In the genomic region with DNA sequence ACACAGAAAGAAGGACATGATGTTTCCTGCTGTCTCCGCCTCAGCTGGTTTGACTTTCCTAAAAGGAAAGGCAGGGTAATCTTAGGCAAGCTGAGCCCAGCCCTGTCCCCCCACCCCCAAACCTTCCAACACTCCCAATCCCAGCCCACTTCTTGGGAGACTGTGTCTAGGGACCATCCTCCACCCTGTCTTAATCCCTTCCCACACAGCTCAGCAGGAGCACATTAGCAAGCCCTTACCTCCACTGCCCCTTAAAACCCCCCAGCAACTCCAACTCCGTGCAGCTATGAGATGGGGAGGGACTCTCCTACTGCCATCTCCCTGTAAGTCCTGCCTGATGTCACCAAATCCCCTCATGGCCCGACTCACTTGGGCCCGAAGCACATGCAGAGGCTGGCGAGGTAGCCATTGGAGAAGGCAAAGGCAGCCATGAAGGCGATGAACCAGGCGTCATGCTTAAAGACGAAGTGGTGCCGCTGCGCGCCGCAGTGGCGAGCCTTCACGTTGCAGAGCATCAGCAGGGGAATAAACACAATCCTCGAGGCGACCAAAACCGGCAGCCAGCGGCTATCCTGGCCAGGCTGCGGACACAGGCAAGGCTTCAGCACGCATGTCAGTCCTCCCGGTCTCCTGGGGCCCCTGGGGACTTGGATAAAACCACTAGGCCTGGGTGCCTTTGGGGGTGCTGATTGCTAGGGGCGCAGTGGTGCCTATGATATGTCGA, we compare ENCODE assay signal across 9 mouse cellular contexts. TPM values are rescaled to one million over a fixed set of nuclear protein-coding genes. Genes with fewer than 3 reads are reported as not detected.
DNase-seq lines count a peak whose midpoint lies in the region; ATAC-seq and TF ChIP-seq lines count a peak whose summit lies in the region.
"Had no signal": no experiment of that assay in that cellular context is flagged by ENCODE, and none has a peak within 500 bp of the region (broad histone marks: within the 10 kb centered on the region; RNA-seq: fewer than 3 reads in every experiment).

No protein-coding gene starts in this region.

- ATAC-seq in forebrain, embryonic 12.5 days (ENCODE audit: low FRiP score) = no peak
- no peak for ATAC-seq in forebrain, embryonic 15.5 days (replicated peaks)
- no peak for ATAC-seq in limb, embryonic 15.5 days (ENCODE audit: insufficient number of reproducible peaks, low FRiP score, low TSS enrichment, low read depth)
- ATAC-seq in activated CD4-positive, CD25-positive, alpha-beta regulatory T cell, adult 4 months = no peak

- no peaks in the 10 kb centered on the region for H3K27me3 ChIP-seq in forebrain, embryonic 12.5 days
- H3K27me3 ChIP-seq in forebrain, embryonic 15.5 days = no peaks in the 10 kb centered on the region
- no peaks in the 10 kb centered on the region for H3K27me3 ChIP-seq in testis, adult 2 months (ENCODE audit: control insufficient read depth, insufficient read depth, low read length)
- H3K27me3 ChIP-seq in limb, embryonic 15.5 days = no peaks in the 10 kb centered on the region
- H3K27me3 ChIP-seq: CH12.LX had no signal

- 0 out of 2 replicates have a peak overlapping the region, but pooled peaks have one; percentile 31 for H3K27ac ChIP-seq in forebrain, embryonic 12.5 days
- H3K27ac ChIP-seq in forebrain, embryonic 15.5 days (replicated peaks) = no peak overlapping the region
- H3K27ac ChIP-seq in testis, adult 2 months (ENCODE audit: control insufficient read depth, insufficient read depth, low read depth, low read length) = peak overlapping the region; percentile 69; the same call in 1 of the 2 replicates
- H3K27ac ChIP-seq in limb, embryonic 15.5 days = peak overlapping the region; percentile 89

- TF ChIP-seq CTCF in testis, adult 2 months (IDR thresholded peaks at IDR 0.05; ENCODE audit: control insufficient read depth, insufficient read depth, insufficient replicate concordance, low read depth, low read length) = no peak

- TF ChIP-seq POLR2A in testis, adult 2 months (IDR thresholded peaks at IDR 0.05; ENCODE audit: control insufficient read depth, low read depth, low read length) = 0 out of 2 replicates have a peak, but pooled peaks have one; percentile 9

- H3K4me1 ChIP-seq in forebrain, embryonic 12.5 days = peaks cover 27% of the 10 kb centered on the region
- H3K4me1 ChIP-seq in forebrain, embryonic 15.5 days = peaks cover 12% of the 10 kb centered on the region
- H3K4me1 ChIP-seq in testis, adult 2 months (ENCODE audit: control insufficient read depth, insufficient read depth, low read length) = peaks cover 20% of the 10 kb centered on the region
- H3K4me1 ChIP-seq in limb, embryonic 15.5 days = peaks cover 46% of the 10 kb centered on the region

- H3K4me2 ChIP-seq in forebrain, embryonic 12.5 days = no peak overlapping the region
- no peak overlapping the region for H3K4me2 ChIP-seq in forebrain, embryonic 15.5 days (replicated peaks)
- no peak overlapping the region for H3K4me2 ChIP-seq in limb, embryonic 15.5 days

- 60% methylated on average over 23 of the region's 23 CpGs for WGBS in forebrain, embryonic 12.5 days
- WGBS in forebrain, embryonic 15.5 days = 63% methylated on average over 23 of the region's 23 CpGs
- WGBS in limb, embryonic 15.5 days = 78% methylated on average over 23 of the region's 23 CpGs

- H3K36me3 ChIP-seq in forebrain, embryonic 12.5 days (replicated peaks) = peaks cover 24% of the 10 kb centered on the region
- 0 out of 2 replicates have a peak, but pooled peaks cover 10% of the 10 kb centered on the region for H3K36me3 ChIP-seq in forebrain, embryonic 15.5 days
- no peaks in the 10 kb centered on the region for H3K36me3 ChIP-seq in testis, adult 2 months (ENCODE audit: control insufficient read depth, insufficient read depth, low read length)
- peaks cover 43% of the 10 kb centered on the region for H3K36me3 ChIP-seq in limb, embryonic 15.5 days

- no peaks in the 10 kb centered on the region; the same call in 1 of the 2 replicates for H3K9me3 ChIP-seq in forebrain, embryonic 12.5 days
- H3K9me3 ChIP-seq in forebrain, embryonic 15.5 days = no peaks in the 10 kb centered on the region
- H3K9me3 ChIP-seq in limb, embryonic 15.5 days = no peaks in the 10 kb centered on the region

- no peak for DNase-seq in testis, postnatal 10 days (ENCODE audit: low spot score)
- DNase-seq in ovary, postnatal 10 days (ENCODE audit: low spot score) = no peak
- DNase-seq in thymus, postnatal 36 days = no peak

- H3K4me3 ChIP-seq in forebrain, embryonic 12.5 days (replicated peaks) = no peak overlapping the region
- no peak overlapping the region for H3K4me3 ChIP-seq in forebrain, embryonic 15.5 days
- no peak overlapping the region for H3K4me3 ChIP-seq in testis, adult 2 months (ENCODE audit: control insufficient read depth, low read depth, low read length)
- no peak overlapping the region for H3K4me3 ChIP-seq in limb, embryonic 15.5 days

- H3K9ac ChIP-seq in forebrain, embryonic 12.5 days = no peak overlapping the region
- H3K9ac ChIP-seq in forebrain, embryonic 15.5 days (replicated peaks) = no peak overlapping the region
- no peak overlapping the region for H3K9ac ChIP-seq in limb, embryonic 15.5 days

RNA-seq across cellular contexts. Expression of gene Hsp90ab1, which starts 12.8 kb away (rescaled TPM):
- 1,580 and 1,603 TPM in 2 replicates for polyA plus RNA-seq in forebrain, embryonic 12.5 days (2016; fragmentation: Nextera tagmentation; extraction: Ambion mirVana)
- polyA plus RNA-seq in forebrain, embryonic 15.5 days (2015; fragmentation: Nextera tagmentation; extraction: Ambion mirVana) = 1,627 and 1,637 TPM in 2 replicates
- polyA plus RNA-seq in testis, adult 2 months (2012; rRNA removed) = 99.1 and 109 TPM in 2 replicates
- 1,467 and 1,497 TPM in 2 replicates for polyA plus RNA-seq in limb, embryonic 15.5 days (2015; fragmentation: Nextera tagmentation; extraction: Ambion mirVana)
- 100 to 1,000 TPM; 836 to 982 TPM for polyA plus RNA-seq in activated CD4-positive, CD25-positive, alpha-beta regulatory T cell, adult 4 months (2017; shearing (Covaris generic))

RNA-seq across cellular contexts. Expression of gene Slc29a1, which starts 13.5 kb away (rescaled TPM):
- polyA plus RNA-seq in forebrain, embryonic 12.5 days (2016; fragmentation: Nextera tagmentation; extraction: Ambion mirVana) = 50.2 and 52.0 TPM in 2 replicates
- polyA plus RNA-seq in forebrain, embryonic 15.5 days (2015; fragmentation: Nextera tagmentation; extraction: Ambion mirVana) = 62.5 and 63.7 TPM in 2 replicates
- 138 and 143 TPM in 2 replicates for polyA plus RNA-seq in testis, adult 2 months (2012; rRNA removed)
- polyA plus RNA-seq in limb, embryonic 15.5 days (2015; fragmentation: Nextera tagmentation; extraction: Ambion mirVana) = 120 and 140 TPM in 2 replicates
- polyA plus RNA-seq in activated CD4-positive, CD25-positive, alpha-beta regulatory T cell, adult 4 months (2017; shearing (Covaris generic)) = 10 to 100 TPM; 82.3 to 85.3 TPM

RNA-seq across cellular contexts. Expression of gene Mymx, which starts 16.0 kb away (rescaled TPM):
- polyA plus RNA-seq in forebrain, embryonic 12.5 days (2016; fragmentation: Nextera tagmentation; extraction: Ambion mirVana) = 0.24 TPM in 1 of 2 replicates, not detected in the other
- polyA plus RNA-seq in forebrain, embryonic 15.5 days (2015; fragmentation: Nextera tagmentation; extraction: Ambion mirVana) = not detected in 2 replicates
- 3.4 and 4.4 TPM in 2 replicates for polyA plus RNA-seq in testis, adult 2 months (2012; rRNA removed)
- 22.9 and 39.7 TPM in 2 replicates for polyA plus RNA-seq in limb, embryonic 15.5 days (2015; fragmentation: Nextera tagmentation; extraction: Ambion mirVana)
- not detected for polyA plus RNA-seq in activated CD4-positive, CD25-positive, alpha-beta regulatory T cell, adult 4 months (2017; shearing (Covaris generic))

RNA-seq across cellular contexts. Expression of gene Slc35b2, which starts 22.2 kb away (rescaled TPM):
- polyA plus RNA-seq in forebrain, embryonic 12.5 days (2016; fragmentation: Nextera tagmentation; extraction: Ambion mirVana) = 91.0 and 91.7 TPM in 2 replicates
- 97.9 and 99.8 TPM in 2 replicates for polyA plus RNA-seq in forebrain, embryonic 15.5 days (2015; fragmentation: Nextera tagmentation; extraction: Ambion mirVana)
- polyA plus RNA-seq in testis, adult 2 months (2012; rRNA removed) = 26.6 and 35.6 TPM in 2 replicates
- 139 and 142 TPM in 2 replicates for polyA plus RNA-seq in limb, embryonic 15.5 days (2015; fragmentation: Nextera tagmentation; extraction: Ambion mirVana)
- polyA plus RNA-seq in activated CD4-positive, CD25-positive, alpha-beta regulatory T cell, adult 4 months (2017; shearing (Covaris generic)) = 10 to 100 TPM; 27.7 to 33.8 TPM

RNA-seq across cellular contexts. Expression of gene Nfkbie, which starts 30.4 kb away (rescaled TPM):
- 5.5 and 5.7 TPM in 2 replicates for polyA plus RNA-seq in forebrain, embryonic 12.5 days (2016; fragmentation: Nextera tagmentation; extraction: Ambion mirVana)
- polyA plus RNA-seq in forebrain, embryonic 15.5 days (2015; fragmentation: Nextera tagmentation; extraction: Ambion mirVana) = 4.2 and 4.6 TPM in 2 replicates
- polyA plus RNA-seq in testis, adult 2 months (2012; rRNA removed) = 0.83 and 0.95 TPM in 2 replicates
- polyA plus RNA-seq in limb, embryonic 15.5 days (2015; fragmentation: Nextera tagmentation; extraction: Ambion mirVana) = 5.9 and 6.1 TPM in 2 replicates
- 10 to 100 TPM; 28.3 to 50.2 TPM for polyA plus RNA-seq in activated CD4-positive, CD25-positive, alpha-beta regulatory T cell, adult 4 months (2017; shearing (Covaris generic))
